Mouse (Mus musculus): Measurements from ENCODE around the gene Pla2g2f. TPM values are rescaled to one million over a fixed set of nuclear protein-coding genes. Genes with fewer than 3 reads are reported as not detected.

Gene Pla2g2f
- total and polyA plus RNA-seq, 3 experiments: 0.11 TPM; not detected in 2

DNA sequence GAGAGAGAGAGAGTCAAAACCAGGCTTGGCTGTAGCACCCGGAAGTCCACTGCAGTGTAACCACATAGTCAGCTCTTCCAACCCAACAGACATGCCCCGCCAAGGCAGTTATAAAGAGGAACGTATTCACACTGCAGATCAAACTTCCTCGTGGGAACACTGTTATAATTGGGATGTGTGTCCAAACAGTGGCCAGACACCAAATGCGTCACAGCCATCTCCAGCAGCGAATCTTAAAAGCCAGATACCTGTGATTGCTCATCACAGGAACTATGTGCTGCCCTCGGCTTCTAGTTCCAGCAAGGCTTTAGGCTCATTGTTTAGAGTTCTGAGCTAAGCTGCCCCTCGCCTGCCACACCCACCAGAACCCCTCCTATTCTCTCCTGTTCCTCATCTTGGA is 54.9 kb downstream of the Pla2g2f start:
- H3K27me3 ChIP-seq (ENCODE audit: insufficient read depth, low read length): no peaks in the 10 kb centered on the region
- TF ChIP-seq TAL1 (conservative IDR thresholded peaks at IDR 0.05; ENCODE audit: low read depth, low read length): no peak
- TF ChIP-seq CTCF (IDR thresholded peaks at IDR 0.05; ENCODE audit: low read depth, low read length): no peak
- no peak for TF ChIP-seq GATA2 (IDR thresholded peaks at IDR 0.05; ENCODE audit: borderline replicate concordance, low read depth, low read length)

GRCm38 (mm10) chr4:138702031-138702430 is 55.4 kb downstream of the Pla2g2f start:
- DNase-seq (ENCODE audit: low spot score) (no peak), ATAC-seq (ENCODE audit: extremely low read depth, insufficient number of reproducible peaks, low FRiP score, poor library complexity, severe bottlenecking) (no peak)
- Histone ChIP-seq H3K9me3 (replicated peaks) (peaks cover 60% of the 10 kb centered on the region), H3K4me3 (ENCODE audit: low read depth, low read length) (no peak overlapping the region), H3K27me3 (ENCODE audit: insufficient read depth, low read length) (no peaks in the 10 kb centered on the region), H3K36me3 (replicated peaks) (no peaks in the 10 kb centered on the region), H3K4me1 (ENCODE audit: insufficient read depth, low read depth, low read length) (no peaks in the 10 kb centered on the region; the same call in 1 of the 2 replicates)
- TF ChIP-seq POLR2AphosphoS5 (IDR thresholded peaks at IDR 0.05; ENCODE audit: insufficient replicate concordance, low read depth, low read length): no peak
- no peak for TF ChIP-seq CTCF (IDR thresholded peaks at IDR 0.05; ENCODE audit: low read depth, low read length)
- no peak for TF ChIP-seq GATA1 (IDR thresholded peaks at IDR 0.05; ENCODE audit: borderline replicate concordance, low read length)
- TF ChIP-seq GATA2 (IDR thresholded peaks at IDR 0.05; ENCODE audit: borderline replicate concordance, low read depth, low read length): no peak
- no peak for TF ChIP-seq TAL1 (conservative IDR thresholded peaks at IDR 0.05; ENCODE audit: low read depth, low read length)

More for the DNA sequence above, 54.9 kb downstream of the Pla2g2f start:
- H3K4me1 ChIP-seq (ENCODE audit: insufficient read depth, low read depth, low read length): no peaks in the 10 kb centered on the region; the same call in 1 of the 2 replicates
- DNase-seq (ENCODE audit: low spot score) (no peak), ATAC-seq (ENCODE audit: extremely low read depth, insufficient number of reproducible peaks, low FRiP score, poor library complexity, severe bottlenecking) (no peak)
- peaks cover 62% of the 10 kb centered on the region for H3K9me3 ChIP-seq (replicated peaks)
- no peaks in the 10 kb centered on the region for H3K36me3 ChIP-seq (replicated peaks)
- no peak overlapping the region for H3K4me3 ChIP-seq (ENCODE audit: low read depth, low read length)

DNA sequence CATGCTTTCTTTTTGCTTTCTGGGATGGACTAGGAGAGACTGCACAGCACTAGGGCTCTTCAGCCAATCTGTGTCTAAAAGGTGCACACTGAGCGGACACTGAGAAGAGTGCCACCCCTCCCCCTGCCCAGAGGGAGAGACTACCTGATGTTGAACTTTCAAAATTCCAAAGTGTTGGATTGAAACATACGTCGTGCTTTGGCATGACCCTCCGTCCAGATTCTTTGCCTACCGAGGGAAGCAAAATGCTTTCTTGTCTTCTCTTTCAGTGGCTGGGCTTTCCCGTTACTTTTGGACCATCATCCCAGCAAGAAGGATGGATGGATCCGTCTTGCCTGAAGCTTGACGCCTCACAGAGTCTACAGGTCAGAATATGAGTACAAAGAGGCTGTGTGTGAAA is 56.3 kb downstream of the Pla2g2f start:
- no peak overlapping the region for H3K4me3 ChIP-seq (ENCODE audit: low read depth, low read length)

More for the DNA sequence above, 56.3 kb downstream of the Pla2g2f start:
- DNase-seq (ENCODE audit: low spot score) (no peak), ATAC-seq (ENCODE audit: extremely low read depth, insufficient number of reproducible peaks, low FRiP score, poor library complexity, severe bottlenecking) (no peak)
- H3K36me3 ChIP-seq (replicated peaks): no peaks in the 10 kb centered on the region
- H3K9me3 ChIP-seq (replicated peaks): peaks cover 56% of the 10 kb centered on the region
- TF ChIP-seq GATA1 (IDR thresholded peaks at IDR 0.05; ENCODE audit: borderline replicate concordance, low read length): no peak
- no peak for TF ChIP-seq GATA2 (IDR thresholded peaks at IDR 0.05; ENCODE audit: borderline replicate concordance, low read depth, low read length)
- TF ChIP-seq TAL1 (conservative IDR thresholded peaks at IDR 0.05; ENCODE audit: low read depth, low read length): no peak
- TF ChIP-seq CTCF (IDR thresholded peaks at IDR 0.05; ENCODE audit: low read depth, low read length): no peak
- no peak for TF ChIP-seq POLR2AphosphoS5 (IDR thresholded peaks at IDR 0.05; ENCODE audit: insufficient replicate concordance, low read depth, low read length)
- H3K4me1 ChIP-seq (ENCODE audit: insufficient read depth, low read depth, low read length): no peaks in the 10 kb centered on the region
- no peaks in the 10 kb centered on the region for H3K27me3 ChIP-seq (ENCODE audit: insufficient read depth, low read length)

Other genes starting within 250 kb of the Pla2g2f start
- gene Vwa5b1, start 121.7 kb downstream of the Pla2g2f start, total RNA-seq (2014; fragmentation: Nextera tagmentation): not detected in 2 replicates
- gene Vwa5b1, start 121.7 kb downstream of the Pla2g2f start, total RNA-seq (2017): 0.06 and 0.33 TPM in 2 replicates
- not detected in 2 replicates for gene Vwa5b1, start 121.7 kb downstream of the Pla2g2f start, polyA plus RNA-seq (2012)
- not detected in 2 replicates for gene Pla2g2c, start 32.8 kb downstream of the Pla2g2f start, total RNA-seq (2014; fragmentation: Nextera tagmentation)
- gene Pla2g2c, start 32.8 kb downstream of the Pla2g2f start, total RNA-seq (2017): 0.16 TPM in 1 of 2 replicates, not detected in the other
- not detected in 2 replicates for gene Pla2g2c, start 32.8 kb downstream of the Pla2g2f start, polyA plus RNA-seq (2012)
- not detected in 2 replicates for gene Ubxn10, start 20.5 kb downstream of the Pla2g2f start, total RNA-seq (2014; fragmentation: Nextera tagmentation)
- gene Ubxn10, start 20.5 kb downstream of the Pla2g2f start, total RNA-seq (2017): 0.33 TPM in 1 of 2 replicates, not detected in the other
- gene Ubxn10, start 20.5 kb downstream of the Pla2g2f start, polyA plus RNA-seq (2012): not detected in 2 replicates
- not detected in 2 replicates for gene Pla2g2d, start 18.1 kb upstream of the Pla2g2f start, total RNA-seq (2014; fragmentation: Nextera tagmentation)
- gene Pla2g2d, start 18.1 kb upstream of the Pla2g2f start, total RNA-seq (2017): 0.12 TPM in 1 of 2 replicates, not detected in the other
- not detected in 2 replicates for gene Pla2g2d, start 18.1 kb upstream of the Pla2g2f start, polyA plus RNA-seq (2012)
- gene Pla2g5, start 105.9 kb upstream of the Pla2g2f start, total RNA-seq (2014; fragmentation: Nextera tagmentation): 32.6 and 32.7 TPM in 2 replicates
- gene Pla2g5, start 105.9 kb upstream of the Pla2g2f start, total RNA-seq (2017): 10.3 and 16.4 TPM in 2 replicates
- 12.7 and 14.7 TPM in 2 replicates for gene Pla2g5, start 105.9 kb upstream of the Pla2g2f start, polyA plus RNA-seq (2012)
- gene Gm13030, start 116.3 kb upstream of the Pla2g2f start, total RNA-seq (2014; fragmentation: Nextera tagmentation): not detected in 2 replicates
- gene Gm13030, start 116.3 kb upstream of the Pla2g2f start, total RNA-seq (2017): not detected in 2 replicates
- gene Gm13030, start 116.3 kb upstream of the Pla2g2f start, polyA plus RNA-seq (2012): not detected in 2 replicates
- gene Pla2g2e, start 120.3 kb upstream of the Pla2g2f start, total RNA-seq (2014; fragmentation: Nextera tagmentation): 1.1 TPM in 1 of 2 replicates, not detected in the other
- 0.22 and 0.23 TPM in 2 replicates for gene Pla2g2e, start 120.3 kb upstream of the Pla2g2f start, total RNA-seq (2017)
- gene Pla2g2e, start 120.3 kb upstream of the Pla2g2f start, polyA plus RNA-seq (2012): 0.07 and 0.13 TPM in 2 replicates
- gene Otud3, start 156.3 kb upstream of the Pla2g2f start, total RNA-seq (2014; fragmentation: Nextera tagmentation): 2.9 and 5.4 TPM in 2 replicates
- 11.0 and 11.7 TPM in 2 replicates for gene Otud3, start 156.3 kb upstream of the Pla2g2f start, total RNA-seq (2017)
- 11.8 and 14.5 TPM in 2 replicates for gene Otud3, start 156.3 kb upstream of the Pla2g2f start, polyA plus RNA-seq (2012)
- not detected in 2 replicates for gene Rnf186, start 209.5 kb upstream of the Pla2g2f start, total RNA-seq (2014; fragmentation: Nextera tagmentation)
- gene Rnf186, start 209.5 kb upstream of the Pla2g2f start, total RNA-seq (2017): 0.12 and 0.27 TPM in 2 replicates
- gene Rnf186, start 209.5 kb upstream of the Pla2g2f start, polyA plus RNA-seq (2012): not detected in 2 replicates
- gene Tmco4, start 215.3 kb upstream of the Pla2g2f start, total RNA-seq (2014; fragmentation: Nextera tagmentation): 8.8 and 11.6 TPM in 2 replicates
- gene Tmco4, start 215.3 kb upstream of the Pla2g2f start, total RNA-seq (2017): 16.3 and 16.5 TPM in 2 replicates
- 17.1 and 19.8 TPM in 2 replicates for gene Tmco4, start 215.3 kb upstream of the Pla2g2f start, polyA plus RNA-seq (2012)

Measured in G1E (cell line).